Mouse (Mus musculus) regulatory T cell (primary cell): Measurements from ENCODE around the gene Abcb9.
"Not testable (repeated sequence)": the region's sequence is repeated elsewhere in the genome, so short reads cannot be mapped to it uniquely, and the experiment has no call there.

Source experiments
- in situ Hi-C: fragments of 300-600 bp; cut with MboI, MseI; formaldehyde crosslinking; loops from one replicate; pipeline ENCODE4 v1.15.1; 2025; ENCODE audit warnings: high pct_unique_total_duplicates

Gene Abcb9

GRCm38 (mm10) chr5:124062037-124062824 is 33.4 kb downstream of the Abcb9 start:
- in situ Hi-C loops, result no loop called here

GRCm38 (mm10) chr5:124059677-124060076 is 35.9 kb downstream of the Abcb9 start:
- in situ Hi-C loops, result no loop called here

- in situ Hi-C loops, result no loop called here
These were observed 36.8 kb downstream of the Abcb9 start for GRCm38 (mm10) chr5:124058749-124059148.

- in situ Hi-C loops, result no loop called here
These were observed 38.6 kb downstream of the Abcb9 start for GRCm38 (mm10) chr5:124056956-124057355.

GRCm38 (mm10) chr5:124056219-124056618 is 39.4 kb downstream of the Abcb9 start:
- in situ Hi-C loops, result no loop called here

GRCm38 (mm10) chr5:124052641-124053040 is 43.0 kb downstream of the Abcb9 start:
- in situ Hi-C loops, result not testable (repeated sequence)

GRCm38 (mm10) chr5:124051899-124052491 is 43.6 kb downstream of the Abcb9 start:
- in situ Hi-C loops, result no loop called here

GRCm38 (mm10) chr5:124050095-124051050 is 45.2 kb downstream of the Abcb9 start:
- in situ Hi-C loops, result no loop called here

GRCm38 (mm10) chr5:124049249-124050045 is 46.2 kb downstream of the Abcb9 start:
- in situ Hi-C loops, result no loop called here

- in situ Hi-C loops, result no loop called here
These were observed 48.7 kb downstream of the Abcb9 start for GRCm38 (mm10) chr5:124046741-124047401.

- in situ Hi-C loops, result no loop called here
These were observed 50.1 kb downstream of the Abcb9 start for GRCm38 (mm10) chr5:124045453-124046010.

GRCm38 (mm10) chr5:124043999-124044398 is 51.6 kb downstream of the Abcb9 start:
- in situ Hi-C loops, result no loop called here

- in situ Hi-C loops, result no loop called here
These were observed 52.2 kb downstream of the Abcb9 start for GRCm38 (mm10) chr5:124043212-124043978.

- in situ Hi-C loops, result no loop called here
These were observed 54.5 kb downstream of the Abcb9 start for GRCm38 (mm10) chr5:124041097-124041496.

- in situ Hi-C loops, result no loop called here
These were observed 56.0 kb downstream of the Abcb9 start for GRCm38 (mm10) chr5:124039602-124040001.

- in situ Hi-C loops, result no loop called here
These were observed 58.8 kb downstream of the Abcb9 start for GRCm38 (mm10) chr5:124036836-124037235.

- in situ Hi-C loops, result no loop called here
These were observed 59.3 kb downstream of the Abcb9 start for GRCm38 (mm10) chr5:124036341-124036740.

GRCm38 (mm10) chr5:124035806-124036205 is 59.8 kb downstream of the Abcb9 start:
- in situ Hi-C loops, result no loop called here

GRCm38 (mm10) chr5:124035406-124035805 is 60.2 kb downstream of the Abcb9 start:
- in situ Hi-C loops, result no loop called here

GRCm38 (mm10) chr5:124034471-124034870 is 61.1 kb downstream of the Abcb9 start:
- in situ Hi-C loops, result loop anchor here (5.0 kb wide), 1 partner anchor 48 kb away; no protein-coding TSS in a partner anchor
